Mouse (Mus musculus) heart, postnatal 0 days (tissue): ENCODE results near the gene Rarg.

ENCODE experiments used
- CTCF ChIP-seq: IDR thresholded peaks from 2 replicates; pipeline ENCODE4 v1.5.1; 2016; ENCODE audit warnings: antibody characterized with exemption, control low read depth, low read depth
- EP300 ChIP-seq: IDR thresholded peaks from 2 replicates; pipeline ENCODE4 v1.6.1; 2016; ENCODE audit warnings: antibody characterized with exemption, low read depth

- no peak for TF ChIP-seq CTCF
- no peak for TF ChIP-seq EP300
Measured at GRCm38 (mm10) chr15:102278726-102279091, 21.4 kb upstream of the Rarg start.
